In genomic region chr1:24292515-24292914, GRCm38 (mm10) we compare ENCODE assay signal across 16 mouse cellular contexts.
"Had no signal": no experiment of that assay in that cellular context is flagged by ENCODE, and none has a peak within 500 bp of the region (broad histone marks: within the 10 kb centered on the region; RNA-seq: fewer than 3 reads in every experiment).

No protein-coding gene starts in this region.

- H3K9me3 ChIP-seq: limb, embryonic 10.5 days; liver, embryonic 13.5 days had no signal

- H3K27ac ChIP-seq: limb, embryonic 10.5 days; limb, embryonic 13.5 days; liver, embryonic 13.5 days had no signal

- H3K9ac ChIP-seq: limb, embryonic 13.5 days; liver, embryonic 13.5 days had no signal

- H3K4me2 ChIP-seq: limb, embryonic 13.5 days; liver, embryonic 13.5 days; midbrain, embryonic 11.5 days had no signal

- H3K4me3 ChIP-seq: limb, embryonic 10.5 days; limb, embryonic 13.5 days; liver, embryonic 13.5 days had no signal

- H3K36me3 ChIP-seq: limb, embryonic 10.5 days; limb, embryonic 13.5 days; liver, embryonic 13.5 days had no signal

- DNase-seq: kidney, adult 18-20 months; kidney, adult 9 months; kidney, postnatal 14 days; kidney, postnatal 4 days; liver; liver, embryonic 13.5 days; lung, adult 2 months; lung, postnatal 14 days; lung, postnatal 4 days; midbrain, embryonic 14.5 days; retina, postnatal 1 day; thymus, adult 18-20 months; thymus, postnatal 36 days had no signal

- H3K4me1 ChIP-seq: liver, embryonic 13.5 days had no signal

- H3K27me3 ChIP-seq: limb, embryonic 13.5 days; liver, embryonic 13.5 days had no signal
